Mouse (Mus musculus) embryonic facial prominence, embryonic 14.5 days (tissue): Measurements from ENCODE around the gene Slamf8. TPM values are rescaled to one million over a fixed set of nuclear protein-coding genes. Genes with fewer than 3 reads are reported as not detected.

ENCODE experiments used
- ATAC-seq: fragments of 200-750 bp; cut with Nextera tagmentation; 2 replicates; pipeline ENCODE4 v1.8.0; 2017; ENCODE audit warnings: low read depth, moderate number of reproducible peaks, moderate TSS enrichment
- DNase-seq: peaks from one replicate; pipeline ENCODE4 v3.0.0-alpha.2; 2015; ENCODE audit warnings: low spot score
- H3K27ac ChIP-seq: fragments of 300-500 bp; sonication (generic); replicated peaks from 2 replicates; pipeline ENCODE4 v1.5.1; 2014; ENCODE audit warnings: low read depth, mild to moderate bottlenecking, low read length, moderate library complexity
- H3K27me3 ChIP-seq: fragments of 300-500 bp; sonication (generic); replicated peaks from 2 replicates; pipeline ENCODE4 v1.6.1; 2014; ENCODE audit warnings: low read length; ENCODE audit not compliant: control insufficient read depth, insufficient read depth
- H3K36me3 ChIP-seq: fragments of 300-500 bp; sonication (generic); 2 replicates; pipeline ENCODE4 v1.6.1; 2014; ENCODE audit warnings: low read length, mixed read lengths; ENCODE audit not compliant: control insufficient read depth, insufficient read depth
- H3K4me1 ChIP-seq: fragments of 300-500 bp; sonication (generic); 2 replicates; pipeline ENCODE4 v1.6.1; 2014; ENCODE audit warnings: antibody characterized with exemption, low read length; ENCODE audit not compliant: control insufficient read depth, insufficient read depth
- H3K4me2 ChIP-seq: fragments of 300-500 bp; sonication (generic); 2 replicates; pipeline ENCODE4 v1.6.1; 2014; ENCODE audit warnings: low read depth, mild to moderate bottlenecking, low read length, moderate library complexity, mixed read lengths
- H3K4me3 ChIP-seq: fragments of 300-500 bp; sonication (generic); 2 replicates; pipeline ENCODE4 v1.5.1; 2014; ENCODE audit warnings: low read depth, mild to moderate bottlenecking, low read length
- H3K9ac ChIP-seq: fragments of 300-500 bp; sonication (generic); 2 replicates; pipeline ENCODE4 v1.6.1; 2014; ENCODE audit warnings: low read depth, mild to moderate bottlenecking, low read length, moderate library complexity, mixed read lengths
- H3K9me3 ChIP-seq: fragments of 300-500 bp; sonication (generic); 2 replicates; pipeline ENCODE4 v1.6.1; 2016; ENCODE audit warnings: low read length; ENCODE audit not compliant: control insufficient read depth
- WGBS: fragments of 180-500 bp; shearing (Covaris S2); extraction: QIAGEN DNeasy Blood & Tissue Kit; methylation state at CpG from one replicate; pipeline ENCODE4 v1.1.7; 2014; 5-methylcytosine and 5-hydroxymethylcytosine counted together
- polyA plus RNA-seq: library from polyadenylated mRNA; unstranded; fragments of >200 nt; fragmentation: Nextera tagmentation; extraction: Ambion mirVana; gene quantifications from 2 replicates; pipeline ENCODE4 v1.2.1, GENCODE M21; 2014

Slamf8 gene
- polyA plus RNA-seq, 1 experiment from 2014 or later: not detected

DNA sequence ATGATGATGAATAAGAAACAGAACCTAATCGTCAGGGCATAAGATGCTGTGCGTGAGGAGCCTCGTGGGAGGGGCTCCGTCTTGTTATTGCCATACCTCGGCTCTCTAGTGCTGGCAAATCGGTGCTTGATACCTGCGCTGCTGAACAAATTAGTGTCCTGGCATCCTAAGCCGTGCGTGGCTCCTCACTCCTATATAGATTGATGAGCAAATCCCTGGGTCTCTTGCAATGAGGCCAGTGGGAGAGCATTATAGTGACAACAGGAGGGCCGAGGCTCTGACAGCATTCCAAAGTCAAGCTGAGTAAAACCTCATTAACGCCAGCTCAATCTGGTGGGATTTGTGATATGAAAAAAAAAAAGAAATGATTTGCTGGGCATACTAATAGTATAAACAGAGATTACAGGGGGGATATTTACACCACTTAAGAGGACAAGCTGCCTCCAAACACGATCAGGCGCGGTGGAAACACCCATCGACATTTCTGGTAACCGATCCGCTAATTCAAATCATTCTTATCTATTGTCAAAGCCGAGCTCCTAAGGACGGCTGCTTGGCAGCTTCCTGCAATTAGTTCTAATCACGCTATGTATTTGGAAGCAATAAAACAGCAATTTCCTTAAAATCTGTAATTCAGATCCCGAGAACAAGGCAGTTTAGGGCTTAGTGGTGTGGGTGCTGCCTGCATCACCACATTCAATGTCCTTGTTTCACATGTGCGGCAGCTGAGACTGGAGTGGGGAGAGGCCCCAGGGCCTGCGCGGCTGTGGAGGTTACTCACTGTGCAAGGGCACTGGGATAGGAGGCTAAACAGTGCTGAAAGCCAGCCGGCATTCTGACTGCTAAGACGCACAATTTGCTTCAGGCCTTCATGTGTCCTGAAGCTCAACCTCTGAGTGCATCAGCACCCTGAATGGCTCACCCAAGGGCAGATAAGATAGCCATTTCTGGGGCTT lies 4.5 kb downstream of the Slamf8 start:
- Histone ChIP-seq H3K4me3 (no peak overlapping the region), H3K9me3 (no peaks in the 10 kb centered on the region), H3K4me2 (no peak overlapping the region), H3K4me1 (no peaks in the 10 kb centered on the region), H3K27me3 (peaks cover 11% of the 10 kb centered on the region; the same call in 1 of the 2 replicates), H3K36me3 (no peaks in the 10 kb centered on the region), H3K27ac (no peak overlapping the region), H3K9ac (no peak overlapping the region)
- DNase-seq (no peak), ATAC-seq (no peak)
- WGBS: 28% methylated on average over 26 of the region's 26 CpGs

DNA sequence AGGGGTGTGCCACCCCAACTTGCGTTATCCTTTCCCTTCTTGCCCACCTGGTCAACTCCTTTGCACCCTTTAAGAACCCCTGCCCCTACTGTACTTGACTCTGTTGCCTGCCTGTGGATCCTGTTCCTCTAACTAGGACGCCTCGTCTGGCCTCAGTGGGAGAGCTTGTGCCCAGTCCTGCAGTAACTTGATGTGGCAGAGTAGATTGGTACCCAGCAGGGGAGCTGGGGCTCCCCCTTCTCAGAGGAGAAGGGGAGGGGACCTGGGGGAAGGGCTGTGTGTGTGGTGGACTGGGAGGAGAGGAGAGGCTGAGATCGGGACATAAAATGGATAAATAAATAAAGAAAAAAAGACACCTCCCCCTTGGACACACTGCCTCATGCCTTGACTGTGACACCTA lies 5.3 kb downstream of the Slamf8 start:
- Histone ChIP-seq H3K36me3 (no peaks in the 10 kb centered on the region), H3K9me3 (no peaks in the 10 kb centered on the region), H3K4me2 (no peak overlapping the region), H3K4me1 (no peaks in the 10 kb centered on the region), H3K27ac (no peak overlapping the region), H3K4me3 (no peak overlapping the region), H3K27me3 (peaks cover 11% of the 10 kb centered on the region; the same call in 1 of the 2 replicates), H3K9ac (no peak overlapping the region)
- 45% methylated on average over 4 of the region's 4 CpGs for WGBS
- DNase-seq (no peak), ATAC-seq (no peak)

- Histone ChIP-seq H3K27ac (no peak overlapping the region), H3K4me2 (no peak overlapping the region), H3K9me3 (no peaks in the 10 kb centered on the region), H3K4me3 (no peak overlapping the region), H3K4me1 (no peaks in the 10 kb centered on the region), H3K9ac (no peak overlapping the region), H3K27me3 (peaks cover 11% of the 10 kb centered on the region; the same call in 1 of the 2 replicates), H3K36me3 (no peaks in the 10 kb centered on the region)
- ATAC-seq: no peak
- 90% methylated on average over 6 of the region's 6 CpGs for WGBS
- no peak for DNase-seq
Measured at GRCm38 (mm10) chr1:172584271-172584670, 6.1 kb downstream of the Slamf8 start.

DNA sequence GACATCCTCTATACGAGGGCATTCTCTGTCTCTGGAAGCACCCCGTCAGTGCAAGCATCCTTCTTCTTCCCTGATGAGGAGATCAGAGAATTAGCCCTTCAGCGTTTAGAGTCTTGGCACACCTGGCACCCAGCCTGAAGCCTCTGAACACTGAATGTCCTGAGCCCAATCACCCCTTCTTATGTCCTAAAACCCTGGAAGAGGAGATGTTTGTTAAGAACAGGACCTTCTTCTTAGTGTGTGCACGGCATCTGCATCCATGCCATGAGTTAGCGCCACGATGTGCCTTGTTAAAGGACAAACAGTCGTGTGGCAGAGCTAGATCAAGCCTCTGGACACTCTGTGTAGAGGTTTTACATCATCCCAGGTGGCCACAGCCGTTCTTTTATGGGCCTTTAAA lies 7.9 kb downstream of the Slamf8 start:
- 84% methylated on average over 8 of the region's 8 CpGs for WGBS
- Histone ChIP-seq H3K4me2 (no peak overlapping the region), H3K27me3 (peaks cover 11% of the 10 kb centered on the region; the same call in 1 of the 2 replicates), H3K27ac (no peak overlapping the region), H3K4me3 (no peak overlapping the region), H3K36me3 (no peaks in the 10 kb centered on the region), H3K4me1 (no peaks in the 10 kb centered on the region), H3K9ac (no peak overlapping the region), H3K9me3 (no peaks in the 10 kb centered on the region)
- no peak for ATAC-seq
- no peak for DNase-seq

GRCm38 (mm10) chr1:172580116-172580515 lies 10.3 kb downstream of the Slamf8 start:
- DNase-seq: no peak
- whole genome bisulfite sequencing: 76% methylated on average over 6 of the region's 6 CpGs

GRCm38 (mm10) chr1:172567758-172568157 lies 22.6 kb downstream of the Slamf8 start:
- DNase-seq (peak; percentile 52), ATAC-seq (no peak)
- no peaks in the 10 kb centered on the region for H3K9me3 ChIP-seq
- no peak overlapping the region for H3K27ac ChIP-seq
- 35% methylated on average over 4 of the region's 4 CpGs for WGBS
- peaks cover 5% of the 10 kb centered on the region; the same call in 1 of the 2 replicates for H3K4me1 ChIP-seq
- no peak overlapping the region for H3K9ac ChIP-seq
- 0 out of 2 replicates have a peak, but pooled peaks cover 10% of the 10 kb centered on the region for H3K27me3 ChIP-seq
- no peaks in the 10 kb centered on the region for H3K36me3 ChIP-seq
- no peak overlapping the region for H3K4me2 ChIP-seq
- no peak overlapping the region for H3K4me3 ChIP-seq

More at GRCm38 (mm10) chr1:172580116-172580515, 10.3 kb downstream of the Slamf8 start:
- no peak overlapping the region for H3K9ac ChIP-seq
- no peak overlapping the region for H3K27ac ChIP-seq
- no peaks in the 10 kb centered on the region for H3K9me3 ChIP-seq
- no peaks in the 10 kb centered on the region for H3K4me1 ChIP-seq
- ATAC-seq: no peak
- H3K27me3 ChIP-seq: peaks cover 3% of the 10 kb centered on the region; the same call in 1 of the 2 replicates
- H3K4me3 ChIP-seq: no peak overlapping the region
- no peaks in the 10 kb centered on the region for H3K36me3 ChIP-seq
- no peak overlapping the region for H3K4me2 ChIP-seq

- no peak for DNase-seq
Measured at GRCm38 (mm10) chr1:172566131-172566530, 24.2 kb downstream of the Slamf8 start.

GRCm38 (mm10) chr1:172563465-172563828 lies 26.9 kb downstream of the Slamf8 start:
- Histone ChIP-seq H3K4me2 (peak overlapping the region; percentile 97), H3K9ac (peak overlapping the region; percentile 73; the same call in 1 of the 2 replicates), H3K4me3 (peak overlapping the region; percentile 71), H3K27me3 (peaks cover 36% of the 10 kb centered on the region), H3K9me3 (no peaks in the 10 kb centered on the region), H3K36me3 (no peaks in the 10 kb centered on the region), H3K4me1 (peaks cover 15% of the 10 kb centered on the region), H3K27ac (no peak overlapping the region)
- 5% methylated on average over 9 of the region's 10 CpGs for WGBS
- ATAC-seq (peak; percentile 7; the same call in 1 of the 2 replicates), DNase-seq (no peak)

More at GRCm38 (mm10) chr1:172566131-172566530, 24.2 kb downstream of the Slamf8 start:
- 69% methylated on average over 3 of the region's 3 CpGs for WGBS
- no peak overlapping the region for H3K27ac ChIP-seq
- no peak overlapping the region for H3K4me2 ChIP-seq
- H3K36me3 ChIP-seq: no peaks in the 10 kb centered on the region
- no peak overlapping the region for H3K9ac ChIP-seq
- ATAC-seq: no peak
- H3K4me3 ChIP-seq: no peak overlapping the region
- H3K27me3 ChIP-seq: peaks cover 25% of the 10 kb centered on the region
- H3K9me3 ChIP-seq: no peaks in the 10 kb centered on the region
- H3K4me1 ChIP-seq: peaks cover 15% of the 10 kb centered on the region
